Mouse (Mus musculus) MEL (cell line): ENCODE measurements around the gene Eloa. TPM values are rescaled to one million over a fixed set of nuclear protein-coding genes. Genes with fewer than 3 reads are reported as not detected.

ENCODE experiments used
- DNase-seq: peaks from one replicate; pipeline ENCODE4 v3.0.0; 2011; ENCODE audit warnings: low read depth, low spot score
- H3K27ac ChIP-seq: 2 replicates; pipeline ENCODE4 v1.5.1; 2012; ENCODE audit warnings: low read depth, mild to moderate bottlenecking, control low read depth, low read length, moderate library complexity; ENCODE audit not compliant: control insufficient read depth
- H3K27me3 ChIP-seq, 2 experiments: fragments of 150-350 bp in 1 of 2; sonication (generic) in 1 of 2; 2 replicates each; pipeline ENCODE4 v1.6.1; 2012; ENCODE audit warnings: low read length in 2 of 2, mild to moderate bottlenecking in 2 of 2, improper control_type of control experiment in 1 of 2, moderate library complexity in 1 of 2; ENCODE audit not compliant: insufficient read depth in 2 of 2, control insufficient read depth in 1 of 2
- H3K36me3 ChIP-seq, 2 experiments: 2 replicates each; pipeline ENCODE4 v1.6.1; 2012 to 2014; ENCODE audit warnings: low read length in 2 of 2, improper control_type of control experiment in 1 of 2, inconsistent platforms in 1 of 2, mild to moderate bottlenecking in 1 of 2; ENCODE audit not compliant: insufficient read depth in 2 of 2, control insufficient read depth in 1 of 2
- H3K4me1 ChIP-seq, 2 experiments: fragments of 150-350 bp in 1 of 2; sonication (generic) in 1 of 2; 2 replicates each; pipeline ENCODE4 v1.6.1; 2012; ENCODE audit warnings: low read length in 2 of 2, improper control_type of control experiment in 1 of 2, mild to moderate bottlenecking in 1 of 2; ENCODE audit not compliant: insufficient read depth in 2 of 2, control insufficient read depth in 1 of 2
- H3K4me3 ChIP-seq, 2 experiments: fragments of 150-350 bp in 1 of 2; sonication (generic) in 1 of 2; 2 replicates each; pipeline ENCODE4 v1.5.1; 2012; ENCODE audit warnings: low read depth in 2 of 2, low read length in 2 of 2, mild to moderate bottlenecking in 2 of 2, moderate library complexity in 2 of 2, control low read depth in 1 of 2, improper control_type of control experiment in 1 of 2; ENCODE audit not compliant: control insufficient read depth in 1 of 2, insufficient read depth in 1 of 2
- H3K79me2 ChIP-seq: 2 replicates; pipeline ENCODE4 v1.6.1; 2012; ENCODE audit warnings: mild to moderate bottlenecking, low read length, moderate library complexity; ENCODE audit not compliant: control insufficient read depth, poor library complexity, insufficient read depth
- H3K9ac ChIP-seq: 2 replicates; pipeline ENCODE4 v1.6.1; 2012; ENCODE audit warnings: low read depth, mild to moderate bottlenecking, control low read depth, low read length, moderate library complexity; ENCODE audit not compliant: control insufficient read depth, poor library complexity, severe bottlenecking
- H3K9me3 ChIP-seq: fragments of 150-350 bp; sonication (generic); replicated peaks from 2 replicates; pipeline ENCODE4 v1.6.1; 2012; ENCODE audit warnings: mild to moderate bottlenecking, low read length, improper control_type of control experiment, moderate library complexity; ENCODE audit not compliant: insufficient read depth
- CTCF ChIP-seq, 3 experiments: IDR thresholded peaks in 2 of 3; conservative IDR thresholded peaks in 1 of 3; 2 replicates each; pipeline ENCODE4 v1.5.1; 2011 to 2012; ENCODE audit warnings: low read length in 3 of 3, low read depth in 2 of 3, mild to moderate bottlenecking in 2 of 3, improper control_type of control experiment in 1 of 3, inconsistent platforms in 1 of 3, mixed read lengths in 1 of 3, moderate library complexity in 1 of 3; ENCODE audit not compliant: control insufficient read depth in 1 of 3, insufficient read depth in 1 of 3, poor library complexity in 1 of 3, severe bottlenecking in 1 of 3
- E2F4 ChIP-seq: IDR thresholded peaks from 2 replicates; pipeline ENCODE4 v1.6.1; 2011; ENCODE audit warnings: low read depth, low read length, improper control_type of control experiment, borderline replicate concordance
- ETS1 ChIP-seq: IDR thresholded peaks from 2 replicates; pipeline ENCODE4 v1.6.1; 2012; ENCODE audit warnings: low read depth, mild to moderate bottlenecking, inconsistent platforms, low read length, improper control_type of control experiment, moderate library complexity
- GABPA ChIP-seq: IDR thresholded peaks from 2 replicates; pipeline ENCODE4 v1.6.1; 2012; ENCODE audit warnings: low read depth, mild to moderate bottlenecking, inconsistent platforms, low read length, improper control_type of control experiment, moderate library complexity
- HCFC1 ChIP-seq: IDR thresholded peaks from 2 replicates; pipeline ENCODE4 v1.6.1; 2012; ENCODE audit warnings: low read depth, mild to moderate bottlenecking, inconsistent platforms, low read length, improper control_type of control experiment, moderate library complexity
- JUND ChIP-seq: IDR thresholded peaks from 2 replicates; pipeline ENCODE4 v1.6.1; 2011; ENCODE audit warnings: low read depth, mild to moderate bottlenecking, improper control_type of control experiment, low read length
- MAFK ChIP-seq: IDR thresholded peaks from 2 replicates; pipeline ENCODE4 v1.6.1; 2011; ENCODE audit warnings: low read depth, mild to moderate bottlenecking, low read length, improper control_type of control experiment, borderline replicate concordance
- MYB ChIP-seq: IDR thresholded peaks from 2 replicates; pipeline ENCODE4 v1.6.1; 2011; ENCODE audit warnings: mild to moderate bottlenecking, low read depth, low read length, improper control_type of control experiment
- MYC ChIP-seq: IDR thresholded peaks from 2 replicates; pipeline ENCODE4 v1.6.1; 2011; ENCODE audit warnings: low read depth, mild to moderate bottlenecking, low read length, improper control_type of control experiment, moderate library complexity
- RAD21 ChIP-seq: IDR thresholded peaks from 2 replicates; pipeline ENCODE4 v1.6.1; 2011; ENCODE audit warnings: mild to moderate bottlenecking, low read depth, low read length, improper control_type of control experiment
- SIN3A ChIP-seq: IDR thresholded peaks from 2 replicates; pipeline ENCODE4 v1.6.1; 2012; ENCODE audit warnings: low read length, improper control_type of control experiment, inconsistent platforms
- TAL1 ChIP-seq: IDR thresholded peaks from 2 replicates; pipeline ENCODE4 v1.6.1; 2012; ENCODE audit warnings: mild to moderate bottlenecking, inconsistent platforms, low read length, moderate library complexity, mixed read lengths
- USF2 ChIP-seq, 2 experiments: IDR thresholded peaks; 2 replicates each; pipeline ENCODE4 v1.6.1; 2011 to 2012; ENCODE audit warnings: improper control_type of control experiment in 2 of 2, low read length in 2 of 2, borderline replicate concordance in 1 of 2, inconsistent platforms in 1 of 2, low read depth in 1 of 2, mild to moderate bottlenecking in 1 of 2; ENCODE audit not compliant: insufficient read depth in 1 of 2
- ZC3H11A ChIP-seq: IDR thresholded peaks from 2 replicates; pipeline ENCODE4 v1.6.1; 2012; ENCODE audit warnings: low read depth, mild to moderate bottlenecking, inconsistent platforms, low read length, improper control_type of control experiment
- ZKSCAN1 ChIP-seq: IDR thresholded peaks from 2 replicates; pipeline ENCODE4 v1.6.1; 2012; ENCODE audit warnings: low read depth, mild to moderate bottlenecking, inconsistent platforms, low read length, improper control_type of control experiment, moderate library complexity
- ZMIZ1 ChIP-seq: IDR thresholded peaks from 2 replicates; pipeline ENCODE4 v1.6.1; 2012; ENCODE audit warnings: low read depth, mild to moderate bottlenecking, inconsistent platforms, low read length, improper control_type of control experiment, moderate library complexity
- ZNF384 ChIP-seq: IDR thresholded peaks from 2 replicates; pipeline ENCODE4 v1.6.1; 2012; ENCODE audit warnings: low read depth, mild to moderate bottlenecking, inconsistent platforms, low read length, improper control_type of control experiment
- polyA plus RNA-seq, 2 experiments: library from polyadenylated mRNA; stranded (reverse) in 1 of 2; unstranded in 1 of 2; fragments of >175 nt in 1 of 2; fragments of >200 nt in 1 of 2; gene quantifications; 2 replicates each; pipeline versions ENCODE4 v1.2.1 to v1.2.4; 2012; ENCODE audit warnings: low replicate concordance in 2 of 2, low read depth in 1 of 2; ENCODE audit not compliant: insufficient read length in 2 of 2, insufficient read depth in 1 of 2, missing spikeins in 1 of 2
- total RNA-seq: library from RNA; depleted of rRNA; stranded (reverse); fragments of 300-350 nt; gene quantifications from 2 replicates; pipeline ENCODE4 v1.2.3, GENCODE M21; 2012

The Eloa gene
- total and polyA plus RNA-seq, 3 experiments: 30.8 to 41.4 (median 34.1) TPM

DNA sequence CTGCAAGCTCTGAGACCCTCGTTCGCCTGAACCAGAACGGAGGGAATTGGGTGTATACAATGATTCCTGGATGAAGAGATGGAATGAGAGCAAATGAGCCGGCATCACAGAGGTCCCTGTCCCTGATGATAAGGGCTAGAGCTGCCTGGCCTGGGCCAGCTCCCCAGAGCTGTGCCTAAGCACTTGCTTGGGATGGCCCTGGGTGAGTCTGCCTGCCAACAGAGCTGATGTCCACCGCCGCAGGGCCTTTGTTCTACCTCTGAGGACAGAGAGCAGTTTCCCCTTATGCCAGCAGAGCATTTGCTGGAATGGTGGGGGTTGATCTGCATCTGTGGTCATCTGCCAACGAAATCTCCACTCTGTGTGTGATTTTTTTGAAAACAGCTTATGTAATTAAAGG, 59.4 kb downstream of the Eloa start:
- no peak overlapping the region for H3K4me3 ChIP-seq

GRCm38 (mm10) chr4:135961709-135962108, 59.9 kb downstream of the Eloa start:
- H3K4me3 ChIP-seq: no peak overlapping the region
- H3K9ac ChIP-seq: no peak overlapping the region
- peaks cover 4 to 7% of the 10 kb centered on the region in 2 experiments; a peak in 3 of 4 replicates for H3K4me1 ChIP-seq
- H3K36me3 ChIP-seq: peaks cover 0 to 6% of the 10 kb centered on the region in 2 experiments; a peak in 2 of 4 replicates
- no peaks in the 10 kb centered on the region for H3K9me3 ChIP-seq
- TF ChIP-seq E2F4 (no peak), CTCF (IDR thresholded peaks at IDR 0.05 in 2 of 3, conservative IDR thresholded peaks at IDR 0.05 in 1 of 3; ENCODE audit: control insufficient read depth in 1 of 3, insufficient read depth in 1 of 3, low read depth in 2 of 3, low read length in 3 of 3, poor library complexity in 1 of 3, severe bottlenecking in 1 of 3) (no peak), MAFK (no peak), GABPA (no peak), ZNF384 (no peak), ZC3H11A (no peak), MYB (no peak), JUND (no peak), TAL1 (no peak), MYC (no peak), SIN3A (no peak), RAD21 (no peak), ETS1 (no peak), USF2 (IDR thresholded peaks at IDR 0.05; ENCODE audit: borderline replicate concordance in 1 of 2, insufficient read depth in 1 of 2, low read depth in 1 of 2, low read length in 2 of 2) (no peak), HCFC1 (no peak)
- H3K27ac ChIP-seq: no peak overlapping the region
- H3K79me2 ChIP-seq: peaks cover 7% of the 10 kb centered on the region; the same call in 1 of the 2 replicates
- no peak for DNase-seq
- H3K27me3 ChIP-seq: no peaks in the 10 kb centered on the region

More for the DNA sequence above, 59.4 kb downstream of the Eloa start:
- Histone ChIP-seq H3K9ac (no peak overlapping the region), H3K27ac (peak overlapping the region; percentile 93; the same call in 1 of the 2 replicates), H3K27me3 (no peaks in the 10 kb centered on the region), H3K79me2 (peaks cover 7% of the 10 kb centered on the region; the same call in 1 of the 2 replicates), H3K9me3 (no peaks in the 10 kb centered on the region), H3K4me1 (peaks cover 4 to 7% of the 10 kb centered on the region in 2 experiments; a peak in 3 of 4 replicates), H3K36me3 (peaks cover 0 to 6% of the 10 kb centered on the region in 2 experiments; a peak in 3 of 4 replicates)
- DNase-seq: no peak
- TF ChIP-seq ZMIZ1 (0 out of 2 replicates have a peak, but pooled peaks have one; percentile 22), ZKSCAN1 (no peak)
